Mouse (Mus musculus): Measurements from ENCODE around the gene Vmn2r84.
"Not testable (repeated sequence)": the region's sequence is repeated elsewhere in the genome, so short reads cannot be mapped to it uniquely, and the experiment has no call there.

Gene Vmn2r84

GRCm38 (mm10) chr10:130394232-130394631 lies at the start of gene Vmn2r84:
TSS of gene Vmn2r84 (minus strand) at chr10:130394332.
- no peak for DNase-seq

- not testable (repeated sequence) for DNase-seq
Measured at GRCm38 (mm10) chr10:130434185-130434898, 40.2 kb upstream of the Vmn2r84 start.

- DNase-seq = not testable (repeated sequence)
Measured at GRCm38 (mm10) chr10:130429603-130430002, 35.5 kb upstream of the Vmn2r84 start, which contains the start of gene Vmn2r85. TSS of gene Vmn2r85 (minus strand) at chr10:130429703.

- not testable (repeated sequence) for DNase-seq
Measured at GRCm38 (mm10) chr10:130422368-130422767, 28.2 kb upstream of the Vmn2r84 start.

- no peak for DNase-seq
Measured at GRCm38 (mm10) chr10:130420401-130420800, 26.3 kb upstream of the Vmn2r84 start.

- DNase-seq = not testable (repeated sequence)
Measured at GRCm38 (mm10) chr10:130419954-130420353, 25.8 kb upstream of the Vmn2r84 start.

- not testable (repeated sequence) for DNase-seq
Measured at GRCm38 (mm10) chr10:130416352-130416751, 22.2 kb upstream of the Vmn2r84 start.

- DNase-seq = not testable (repeated sequence)
Measured at GRCm38 (mm10) chr10:130412167-130412698, 18.1 kb upstream of the Vmn2r84 start.

GRCm38 (mm10) chr10:130375145-130375544 lies 19.0 kb downstream of the Vmn2r84 start:
- DNase-seq = no peak

GRCm38 (mm10) chr10:130372491-130373173 lies 21.5 kb downstream of the Vmn2r84 start:
- DNase-seq = no peak

GRCm38 (mm10) chr10:130371644-130372043 lies 22.5 kb downstream of the Vmn2r84 start:
- no peak for DNase-seq

- no peak for DNase-seq
Measured at GRCm38 (mm10) chr10:130370005-130370682, 24.0 kb downstream of the Vmn2r84 start.

GRCm38 (mm10) chr10:130368384-130368783 lies 25.7 kb downstream of the Vmn2r84 start:
- DNase-seq = no peak

GRCm38 (mm10) chr10:130364766-130365165 lies 29.4 kb downstream of the Vmn2r84 start:
- no peak for DNase-seq

GRCm38 (mm10) chr10:130363438-130364164 lies 30.5 kb downstream of the Vmn2r84 start:
- DNase-seq = no peak

- DNase-seq = no peak
Measured at GRCm38 (mm10) chr10:130344056-130344455, 50.1 kb downstream of the Vmn2r84 start.

- DNase-seq = not testable (repeated sequence)
Measured at GRCm38 (mm10) chr10:130340050-130340449, 54.1 kb downstream of the Vmn2r84 start.

GRCm38 (mm10) chr10:130337581-130337980 lies 56.6 kb downstream of the Vmn2r84 start:
- DNase-seq = no peak

- no peak for DNase-seq
Measured at GRCm38 (mm10) chr10:130336385-130336784, 57.7 kb downstream of the Vmn2r84 start.

GRCm38 (mm10) chr10:130330711-130331110 lies 63.4 kb downstream of the Vmn2r84 start:
- DNase-seq = no peak

Measured in kidney, adult 11 months (tissue).